Mouse (Mus musculus): Measurements from ENCODE around the gene Slc24a3. TPM values are rescaled to one million over a fixed set of nuclear protein-coding genes. Genes with fewer than 3 reads are reported as not detected.

Gene Slc24a3
- polyA plus RNA-seq, 1 experiment, result 11.8 TPM

GRCm38 (mm10) chr2:145429982-145430381 lies 262.4 kb downstream of the Slc24a3 start:
- no peak for DNase-seq
- TF ChIP-seq POLR2A (IDR thresholded peaks at IDR 0.05; ENCODE audit: borderline replicate concordance, extremely low read depth, low read depth, low read length), result no peak
- TF ChIP-seq CTCF (IDR thresholded peaks at IDR 0.05; ENCODE audit: insufficient read depth, low read length), result no peak
- WGBS, result 65% methylated on average over 5 of the region's 5 CpGs

GRCm38 (mm10) chr2:145434068-145434467 lies 266.5 kb downstream of the Slc24a3 start:
- 91% methylated on average over 1 of the region's 1 CpGs for WGBS
- Histone ChIP-seq H3K4me1 (ENCODE audit: control insufficient read depth, insufficient read depth, low read length) (no peaks in the 10 kb centered on the region), H3K4me3 (replicated peaks; ENCODE audit: extremely low read depth, low read depth, low read length) (no peak overlapping the region)
- DNase-seq, result no peak
- TF ChIP-seq CTCF (IDR thresholded peaks at IDR 0.05; ENCODE audit: insufficient read depth, low read length) (no peak), POLR2A (IDR thresholded peaks at IDR 0.05; ENCODE audit: borderline replicate concordance, extremely low read depth, low read depth, low read length) (no peak)

More at GRCm38 (mm10) chr2:145429982-145430381, 262.4 kb downstream of the Slc24a3 start:
- Histone ChIP-seq H3K4me1 (ENCODE audit: control insufficient read depth, insufficient read depth, low read length) (no peaks in the 10 kb centered on the region), H3K4me3 (replicated peaks; ENCODE audit: extremely low read depth, low read depth, low read length) (no peak overlapping the region)

- no peak for DNase-seq
- TF ChIP-seq POLR2A (IDR thresholded peaks at IDR 0.05; ENCODE audit: borderline replicate concordance, extremely low read depth, low read depth, low read length) (no peak), CTCF (IDR thresholded peaks at IDR 0.05; ENCODE audit: insufficient read depth, low read length) (no peak)
- 67% methylated on average over 5 of the region's 5 CpGs for WGBS
- H3K4me1 ChIP-seq (ENCODE audit: control insufficient read depth, insufficient read depth, low read length), result no peaks in the 10 kb centered on the region
- no peak overlapping the region for H3K4me3 ChIP-seq (replicated peaks; ENCODE audit: extremely low read depth, low read depth, low read length)
These were observed 270.8 kb downstream of the Slc24a3 start for GRCm38 (mm10) chr2:145438336-145438735.

GRCm38 (mm10) chr2:145439755-145440154 lies 272.2 kb downstream of the Slc24a3 start:
- 88% methylated on average over 1 of the region's 1 CpGs for WGBS
- no peak for DNase-seq
- no peak overlapping the region for H3K4me3 ChIP-seq (replicated peaks; ENCODE audit: extremely low read depth, low read depth, low read length)
- TF ChIP-seq POLR2A (IDR thresholded peaks at IDR 0.05; ENCODE audit: borderline replicate concordance, extremely low read depth, low read depth, low read length) (no peak), CTCF (IDR thresholded peaks at IDR 0.05; ENCODE audit: insufficient read depth, low read length) (no peak)
- no peaks in the 10 kb centered on the region for H3K4me1 ChIP-seq (ENCODE audit: control insufficient read depth, insufficient read depth, low read length)

GRCm38 (mm10) chr2:145457106-145457747 lies 289.7 kb downstream of the Slc24a3 start:
- no peak overlapping the region for H3K4me3 ChIP-seq (replicated peaks; ENCODE audit: extremely low read depth, low read depth, low read length)
- 47% methylated on average over 8 of the region's 8 CpGs for WGBS
- no peak for TF ChIP-seq POLR2A (IDR thresholded peaks at IDR 0.05; ENCODE audit: borderline replicate concordance, extremely low read depth, low read depth, low read length)
- TF ChIP-seq CTCF (IDR thresholded peaks at IDR 0.05; ENCODE audit: insufficient read depth, low read length), result no peak
- no peaks in the 10 kb centered on the region for H3K4me1 ChIP-seq (ENCODE audit: control insufficient read depth, insufficient read depth, low read length)
- DNase-seq, result no peak

- WGBS, result 58% methylated on average over 3 of the region's 3 CpGs
- Histone ChIP-seq H3K4me3 (replicated peaks; ENCODE audit: extremely low read depth, low read depth, low read length) (no peak overlapping the region), H3K4me1 (ENCODE audit: control insufficient read depth, insufficient read depth, low read length) (no peaks in the 10 kb centered on the region)
- DNase-seq, result no peak
- TF ChIP-seq CTCF (IDR thresholded peaks at IDR 0.05; ENCODE audit: insufficient read depth, low read length) (no peak), POLR2A (IDR thresholded peaks at IDR 0.05; ENCODE audit: borderline replicate concordance, extremely low read depth, low read depth, low read length) (no peak)
These were observed 293.4 kb downstream of the Slc24a3 start for GRCm38 (mm10) chr2:145460854-145461423.

GRCm38 (mm10) chr2:145462253-145462652 lies 294.7 kb downstream of the Slc24a3 start:
- 81% methylated on average over 2 of the region's 2 CpGs for WGBS
- H3K4me1 ChIP-seq (ENCODE audit: control insufficient read depth, insufficient read depth, low read length), result no peaks in the 10 kb centered on the region
- no peak overlapping the region for H3K4me3 ChIP-seq (replicated peaks; ENCODE audit: extremely low read depth, low read depth, low read length)
- TF ChIP-seq POLR2A (IDR thresholded peaks at IDR 0.05; ENCODE audit: borderline replicate concordance, extremely low read depth, low read depth, low read length) (no peak), CTCF (IDR thresholded peaks at IDR 0.05; ENCODE audit: insufficient read depth, low read length) (no peak)
- DNase-seq, result no peak

GRCm38 (mm10) chr2:145468701-145469325 lies 301.3 kb downstream of the Slc24a3 start:
- 75% methylated on average over 5 of the region's 5 CpGs for WGBS
- 0 out of 2 replicates have a peak, but pooled peaks cover 3% of the 10 kb centered on the region for H3K4me1 ChIP-seq (ENCODE audit: control insufficient read depth, insufficient read depth, low read length)
- no peak for DNase-seq
- TF ChIP-seq CTCF (IDR thresholded peaks at IDR 0.05; ENCODE audit: insufficient read depth, low read length), result no peak
- no peak overlapping the region for H3K4me3 ChIP-seq (replicated peaks; ENCODE audit: extremely low read depth, low read depth, low read length)

GRCm38 (mm10) chr2:145477484-145477883 lies 309.9 kb downstream of the Slc24a3 start:
- TF ChIP-seq CTCF (IDR thresholded peaks at IDR 0.05; ENCODE audit: insufficient read depth, low read length) (no peak), POLR2A (IDR thresholded peaks at IDR 0.05; ENCODE audit: borderline replicate concordance, extremely low read depth, low read depth, low read length) (no peak)
- H3K4me1 ChIP-seq (ENCODE audit: control insufficient read depth, insufficient read depth, low read length), result no peaks in the 10 kb centered on the region
- no peak overlapping the region for H3K4me3 ChIP-seq (replicated peaks; ENCODE audit: extremely low read depth, low read depth, low read length)
- 63% methylated on average over 2 of the region's 2 CpGs for WGBS
- DNase-seq, result no peak

GRCm38 (mm10) chr2:145479676-145480075 lies 312.1 kb downstream of the Slc24a3 start:
- TF ChIP-seq CTCF (IDR thresholded peaks at IDR 0.05; ENCODE audit: insufficient read depth, low read length) (no peak), POLR2A (IDR thresholded peaks at IDR 0.05; ENCODE audit: borderline replicate concordance, extremely low read depth, low read depth, low read length) (no peak)
- DNase-seq, result no peak
- Histone ChIP-seq H3K4me1 (ENCODE audit: control insufficient read depth, insufficient read depth, low read length) (no peaks in the 10 kb centered on the region), H3K4me3 (replicated peaks; ENCODE audit: extremely low read depth, low read depth, low read length) (no peak overlapping the region)
- WGBS, result 73% methylated on average over 2 of the region's 2 CpGs
